Mouse (Mus musculus): ENCODE data around the gene Nlrp4f. TPM values are rescaled to one million over a fixed set of nuclear protein-coding genes. Genes with fewer than 3 reads are reported as not detected.

Gene Nlrp4f
- polyA plus RNA-seq (2012; rRNA removed) = 0.06 and 0.28 TPM in 2 replicates

DNA sequence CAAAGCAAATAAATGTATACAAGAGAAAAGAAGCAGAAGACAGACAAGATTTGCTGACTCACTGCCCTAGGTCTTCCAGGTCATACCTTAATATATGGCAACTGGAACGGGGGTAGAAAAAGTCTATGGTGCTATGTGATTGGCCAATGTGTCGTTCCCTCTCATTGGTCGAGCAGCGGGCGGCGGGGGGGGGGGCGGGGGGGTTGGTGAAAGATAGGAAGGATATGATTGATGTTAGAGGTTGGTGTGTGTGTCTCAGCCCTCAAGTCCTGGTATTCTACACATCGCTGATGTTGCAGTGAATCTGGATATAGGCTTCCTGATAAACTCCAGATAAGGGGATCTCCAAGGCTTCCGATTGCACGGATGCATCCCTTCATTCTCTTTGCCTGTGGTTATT is at the start of gene Nlrp4f:
Gene Nlrp4f, minus strand, starts transcription at position 101 of the 400 bp plus-strand sequence.
- no peak for DNase-seq (ENCODE audit: extremely low spot score in 1 of 2, low spot score in 1 of 2)

DNA sequence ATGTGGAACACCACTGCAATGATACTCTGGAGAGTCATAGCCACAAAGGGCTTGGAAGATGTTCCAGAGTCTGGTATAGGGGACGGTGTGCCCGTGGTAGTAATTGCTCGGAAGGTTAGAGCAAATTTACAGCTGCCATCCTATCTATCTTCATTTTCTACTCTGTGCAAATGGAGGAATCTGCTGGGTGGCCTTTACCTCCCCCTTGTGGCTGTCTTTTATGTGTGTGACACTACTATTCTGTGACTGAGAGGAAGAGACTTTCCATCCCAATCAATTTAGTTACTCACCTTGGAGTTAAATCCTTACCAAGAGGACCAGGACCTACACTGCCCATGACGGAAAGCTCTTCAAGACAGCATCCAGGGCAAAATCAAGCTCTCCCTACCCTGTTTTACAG is 37.5 kb upstream of the Nlrp4f start:
- peak in 1 of 2 experiments; percentile 23 for DNase-seq (ENCODE audit: extremely low spot score in 1 of 2, low spot score in 1 of 2)

- no peak for DNase-seq (ENCODE audit: extremely low spot score in 1 of 2, low spot score in 1 of 2)
Observed at GRCm38 (mm10) chr13:65242319-65242787, 36.6 kb upstream of the Nlrp4f start.

DNA sequence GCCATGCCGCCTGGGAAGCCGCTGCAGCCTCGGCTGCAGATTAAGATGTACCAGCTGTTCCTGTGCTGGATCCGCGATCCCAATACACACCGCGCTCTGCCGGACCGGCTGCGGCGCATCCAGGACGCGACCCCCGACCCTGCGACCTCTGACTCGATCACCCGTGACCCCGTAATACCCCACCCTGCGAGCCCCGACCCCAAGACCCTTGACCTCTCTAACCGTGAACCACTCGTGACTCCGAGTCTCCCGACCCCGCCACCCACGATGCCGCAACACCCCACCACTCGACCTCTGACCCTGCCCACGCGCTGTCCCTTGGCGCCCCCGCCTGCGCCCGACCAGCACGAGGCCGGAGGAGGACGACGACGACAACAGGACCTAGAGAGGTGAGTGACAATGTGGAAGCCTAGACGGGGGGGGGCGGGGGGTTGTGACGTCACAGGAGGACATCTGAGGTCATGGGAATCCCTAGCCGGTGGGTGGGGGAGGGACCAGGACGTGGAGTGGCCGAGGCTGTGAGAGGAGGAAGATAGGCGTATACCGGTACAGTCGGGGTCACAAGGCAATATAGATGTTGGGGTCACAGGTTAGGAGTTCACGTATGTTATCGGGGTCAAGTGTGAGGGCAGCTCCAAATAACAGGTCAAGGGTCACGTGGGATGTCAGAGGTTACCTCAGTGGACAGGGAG is 36.0 kb upstream of the Nlrp4f start:
- peak in 1 of 2 experiments; percentile 33 for DNase-seq (ENCODE audit: extremely low spot score in 1 of 2, low spot score in 1 of 2)

DNA sequence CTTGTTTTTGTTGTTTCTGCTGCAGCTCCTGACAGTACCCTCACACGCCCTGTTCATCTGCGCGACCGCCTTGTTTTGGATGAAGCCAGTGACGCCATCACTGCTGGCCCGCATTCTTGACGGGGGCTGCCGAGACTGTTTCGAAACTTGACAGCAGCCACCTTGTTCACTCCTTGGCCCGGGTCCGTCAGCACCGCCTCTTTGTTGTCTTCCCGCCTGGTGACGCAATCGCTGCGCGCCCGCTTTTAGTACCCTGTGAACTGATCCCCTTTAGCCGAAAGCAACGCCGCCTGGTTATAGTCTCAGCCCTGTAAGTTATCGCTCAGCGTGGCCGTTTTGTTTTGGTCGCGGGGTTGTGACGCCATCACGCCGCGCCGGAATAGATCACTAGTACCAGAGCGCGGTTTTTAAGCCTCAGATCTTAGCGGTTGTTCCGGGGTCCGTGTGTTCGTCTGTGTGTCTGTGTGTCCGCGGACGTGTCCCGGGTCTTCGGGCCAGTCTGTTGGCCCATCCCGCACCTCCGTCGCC is 35.4 kb upstream of the Nlrp4f start:
- peak; percentile 94 to 98 for DNase-seq (ENCODE audit: extremely low spot score in 1 of 2, low spot score in 1 of 2)

DNA sequence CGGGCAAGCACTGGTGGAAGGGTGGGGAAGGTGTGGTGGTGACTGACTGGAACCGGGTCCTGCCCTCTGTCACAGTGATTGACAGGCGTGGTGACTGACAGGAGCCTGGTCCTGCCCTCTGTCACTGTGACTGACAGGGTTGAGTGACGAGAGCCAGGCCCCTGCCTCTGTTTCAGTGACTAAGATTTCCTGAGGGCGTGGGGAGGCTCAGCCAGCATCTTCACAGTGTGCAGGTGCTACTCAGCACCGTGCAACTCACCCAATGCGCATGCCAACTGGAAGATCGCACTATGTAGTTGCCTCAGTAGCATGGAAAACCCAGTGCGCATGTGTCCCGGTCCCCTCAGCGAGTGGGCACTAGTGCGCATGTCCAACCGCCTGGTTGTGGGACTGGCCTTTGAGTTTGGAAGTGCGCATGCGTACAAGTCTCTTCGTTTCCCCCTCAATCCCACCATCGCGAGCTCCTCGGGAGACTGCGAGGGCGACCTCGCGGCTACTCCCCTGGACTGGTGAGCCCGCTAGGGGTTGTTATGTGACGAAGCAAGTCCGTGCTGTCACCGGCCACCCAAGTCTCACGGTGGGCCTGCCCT is 34.8 kb upstream of the Nlrp4f start:
- peak; percentile 97 to 99 for DNase-seq (ENCODE audit: extremely low spot score in 1 of 2, low spot score in 1 of 2)

DNA sequence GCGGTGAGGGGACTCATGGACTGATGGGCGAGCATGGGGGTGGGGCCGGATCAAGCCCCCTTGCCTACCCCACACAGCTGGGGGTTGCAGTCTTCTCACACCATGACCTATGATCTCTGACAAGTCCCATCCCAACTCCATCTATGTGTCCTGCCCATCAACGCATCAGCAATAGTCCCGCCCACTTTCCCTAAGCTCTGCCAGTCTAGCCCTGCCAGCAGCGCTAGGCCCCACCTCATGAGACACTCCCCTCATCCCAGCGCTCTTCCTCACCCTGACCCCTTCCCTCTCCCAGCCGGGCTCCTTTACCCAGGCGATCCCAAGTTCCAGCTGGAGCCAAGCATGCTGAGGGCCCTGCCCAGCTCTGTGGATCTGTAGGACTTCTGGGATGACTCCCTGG is 31.4 kb upstream of the Nlrp4f start:
- no peak for DNase-seq (ENCODE audit: extremely low spot score in 1 of 2, low spot score in 1 of 2)

GRCm38 (mm10) chr13:65226657-65227056 is 20.9 kb upstream of the Nlrp4f start:
- no peak for DNase-seq (ENCODE audit: extremely low spot score in 1 of 2, low spot score in 1 of 2)

- DNase-seq (ENCODE audit: extremely low spot score in 1 of 2, low spot score in 1 of 2) = no peak
Observed at GRCm38 (mm10) chr13:65225945-65226344, 20.2 kb upstream of the Nlrp4f start.

DNA sequence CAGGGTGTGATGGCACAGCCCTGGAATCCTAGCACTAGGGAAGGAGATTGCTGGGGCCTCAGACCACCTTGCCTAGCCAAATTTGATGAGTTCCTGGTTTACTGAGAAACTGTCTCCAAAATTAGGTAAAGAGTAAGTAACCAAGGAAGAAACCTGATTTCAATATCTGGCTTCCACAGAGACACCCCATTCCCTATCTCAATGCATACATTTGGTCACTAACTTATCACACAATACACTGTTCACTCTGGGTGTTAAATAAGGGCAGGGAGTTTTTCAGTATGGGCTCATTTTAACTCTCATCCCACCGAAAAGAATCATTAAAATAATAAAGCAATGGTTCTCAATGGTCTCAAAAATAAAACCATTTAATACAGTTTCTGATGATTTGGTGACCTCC is 5.1 kb downstream of the Nlrp4f start:
- no peak for DNase-seq (ENCODE audit: extremely low spot score in 1 of 2, low spot score in 1 of 2)

- no peak for DNase-seq (ENCODE audit: extremely low spot score in 1 of 2, low spot score in 1 of 2)
Observed at GRCm38 (mm10) chr13:65176472-65177091, 29.2 kb downstream of the Nlrp4f start.

DNA sequence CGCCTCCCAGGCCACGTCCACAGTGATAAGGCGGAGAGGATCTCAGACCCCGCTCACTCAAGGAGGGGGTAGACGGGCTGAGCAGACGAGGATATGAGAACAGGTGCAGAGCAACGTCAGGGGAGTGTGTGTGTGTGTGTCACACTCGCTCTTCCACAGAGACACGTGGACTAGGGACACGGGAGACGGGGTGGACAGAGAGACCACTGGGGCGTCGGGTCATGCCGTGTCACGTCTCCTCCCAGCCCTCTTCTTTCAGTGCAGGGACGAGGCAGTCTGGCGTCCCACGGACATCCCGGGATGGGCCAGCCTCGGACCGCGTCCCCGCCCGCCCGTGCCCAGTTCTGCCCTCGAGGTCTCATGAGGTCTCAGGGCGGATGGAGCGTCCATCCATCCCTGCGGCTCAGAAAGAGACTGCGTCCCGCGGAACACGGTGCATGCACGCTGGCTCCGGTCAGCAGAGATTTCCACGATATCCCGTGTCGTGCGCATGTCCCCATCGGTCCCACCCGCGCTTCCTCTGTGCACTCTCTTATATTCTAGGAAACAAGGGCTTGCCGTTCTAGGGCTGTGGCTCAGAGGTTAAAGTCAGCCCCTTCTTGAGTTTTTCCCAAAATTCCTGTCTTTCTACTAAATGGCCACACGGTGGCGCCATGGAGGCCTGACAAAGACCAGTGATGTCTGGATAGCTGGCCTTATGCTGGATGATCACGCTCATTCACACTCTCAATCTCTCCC is 29.9 kb downstream of the Nlrp4f start:
- peak in 1 of 2 experiments; percentile 20 for DNase-seq (ENCODE audit: extremely low spot score in 1 of 2, low spot score in 1 of 2)

DNA sequence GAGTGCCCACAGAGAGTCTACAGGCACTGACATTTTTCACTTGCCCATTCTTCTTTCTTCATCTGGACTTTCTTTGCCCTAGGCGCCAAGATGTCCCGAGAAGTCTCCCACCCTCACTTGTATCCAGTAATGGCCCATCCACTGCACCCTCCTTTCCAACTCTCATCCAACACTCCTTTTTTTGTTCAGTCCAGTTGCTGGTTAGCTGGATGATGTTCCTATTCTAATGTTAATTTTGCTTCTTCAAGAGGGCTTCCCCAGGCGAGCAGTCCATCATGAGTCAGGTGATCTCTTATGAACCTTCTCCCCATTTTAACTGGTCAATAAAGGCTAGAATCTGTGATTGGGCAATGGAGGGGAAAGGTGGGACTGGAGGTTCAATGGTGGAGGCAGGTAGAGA is 31.7 kb downstream of the Nlrp4f start:
- no peak for DNase-seq (ENCODE audit: extremely low spot score in 1 of 2, low spot score in 1 of 2)

DNA sequence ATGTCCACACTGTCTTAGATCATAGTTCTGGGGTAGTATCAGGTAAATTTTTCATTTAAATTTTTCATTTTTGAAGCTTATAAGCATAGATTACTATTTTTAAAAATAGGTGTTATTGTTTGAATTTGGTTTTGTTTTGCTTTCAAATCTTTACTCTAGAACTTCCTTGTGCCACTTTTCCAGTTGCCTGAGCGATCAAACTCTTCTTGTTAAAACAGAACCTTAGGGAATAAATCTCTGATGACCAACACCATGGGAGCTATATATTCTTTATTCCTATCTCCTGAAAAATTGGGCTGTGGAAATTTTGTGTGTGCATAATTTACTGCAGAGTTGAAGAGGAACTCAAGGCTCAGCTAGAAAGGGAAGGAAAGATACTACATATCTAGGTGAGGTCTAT is 55.8 kb downstream of the Nlrp4f start, which contains the start of gene Olfr466:
Gene Olfr466, plus strand, starts transcription at position 301 of the 400 bp plus-strand sequence.
- DNase-seq (ENCODE audit: extremely low spot score in 1 of 2, low spot score in 1 of 2) = no peak

DNA sequence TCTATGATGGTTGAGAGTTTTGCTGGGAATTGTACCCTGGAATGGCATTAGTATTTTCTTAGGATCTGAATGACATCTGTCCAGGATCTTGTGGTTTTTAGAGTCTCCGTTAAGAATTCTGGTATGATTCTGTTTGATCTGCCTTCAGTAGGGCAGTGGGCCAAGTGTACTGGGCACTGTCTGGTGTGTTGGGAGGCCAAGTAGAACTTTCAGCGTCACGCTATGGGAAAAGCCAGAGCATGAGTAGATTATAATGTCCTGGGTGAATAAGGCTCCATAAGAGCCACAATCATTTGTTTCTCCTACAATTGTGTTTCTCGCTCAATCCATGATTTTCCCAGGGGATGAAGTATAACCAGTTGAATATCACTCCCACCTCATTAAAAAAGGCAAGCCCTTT is 68.0 kb downstream of the Nlrp4f start, which contains the start of gene Olfr465-ps1:
Gene Olfr465-ps1, plus strand, starts transcription at position 301 of the 400 bp plus-strand sequence.
- no peak for DNase-seq (ENCODE audit: extremely low spot score in 1 of 2, low spot score in 1 of 2)

Other genes starting within 250 kb of the Nlrp4f start
- gene Spata31d1c, start 172.9 kb downstream of the Nlrp4f start, polyA plus RNA-seq (2012; rRNA removed) = not detected in 2 replicates
- gene Prss47, start 153.2 kb downstream of the Nlrp4f start, polyA plus RNA-seq (2012; rRNA removed) = not detected in 2 replicates
- 28.6 and 31.4 TPM in 2 replicates for gene Mfsd14b, start 93.0 kb downstream of the Nlrp4f start, polyA plus RNA-seq (2012; rRNA removed)
- not detected in 2 replicates for gene Olfr465-ps1, start 67.9 kb downstream of the Nlrp4f start, polyA plus RNA-seq (2012; rRNA removed)
- gene Olfr466, start 55.7 kb downstream of the Nlrp4f start, polyA plus RNA-seq (2012; rRNA removed) = not detected in 2 replicates
- gene Gm10775, start 53.6 kb upstream of the Nlrp4f start, polyA plus RNA-seq (2012; rRNA removed) = 0.71 and 0.86 TPM in 2 replicates
- 47.6 and 54.1 TPM in 2 replicates for gene Zfp369, start 72.8 kb upstream of the Nlrp4f start, polyA plus RNA-seq (2012; rRNA removed)

All from frontal cortex, adult 2 months (tissue).